Mouse (Mus musculus) neural tube, embryonic 13.5 days (tissue): ENCODE data around the gene Ypel5. TPM values are rescaled to one million over a fixed set of nuclear protein-coding genes. Genes with fewer than 3 reads are reported as not detected.

Experiments used
- ATAC-seq: fragments of 200-750 bp; cut with Nextera tagmentation; 2 replicates; pipeline ENCODE4 v1.8.0; 2017; ENCODE audit warnings: low read depth, mild to moderate bottlenecking, moderate TSS enrichment, moderate library complexity
- H3K27ac ChIP-seq: fragments of 300-500 bp; sonication (generic); replicated peaks from 2 replicates; pipeline ENCODE4 v1.5.1; 2015; ENCODE audit warnings: moderate library complexity, mild to moderate bottlenecking, inconsistent platforms
- H3K27me3 ChIP-seq: fragments of 300-500 bp; sonication (generic); 2 replicates; pipeline ENCODE4 v1.6.1; 2015; ENCODE audit warnings: mild to moderate bottlenecking, inconsistent platforms
- H3K36me3 ChIP-seq: fragments of 300-500 bp; sonication (generic); 2 replicates; pipeline ENCODE4 v1.6.1; 2015; ENCODE audit warnings: mild to moderate bottlenecking, inconsistent platforms
- H3K4me1 ChIP-seq: fragments of 300-500 bp; sonication (generic); replicated peaks from 2 replicates; pipeline ENCODE4 v1.6.1; 2015; ENCODE audit warnings: inconsistent platforms
- H3K4me2 ChIP-seq: fragments of 300-500 bp; sonication (generic); 2 replicates; pipeline ENCODE4 v1.6.1; 2015; ENCODE audit warnings: inconsistent platforms, mild to moderate bottlenecking, moderate library complexity
- H3K4me3 ChIP-seq: fragments of 300-500 bp; sonication (generic); 2 replicates; pipeline ENCODE4 v1.5.1; 2015; ENCODE audit warnings: mild to moderate bottlenecking, inconsistent platforms
- H3K9ac ChIP-seq: fragments of 300-500 bp; sonication (generic); 2 replicates; pipeline ENCODE4 v1.6.1; 2015; ENCODE audit warnings: moderate library complexity, mild to moderate bottlenecking, inconsistent platforms
- H3K9me3 ChIP-seq: fragments of 300-500 bp; sonication (generic); 2 replicates; pipeline ENCODE4 v1.6.1; 2016; ENCODE audit warnings: inconsistent platforms
- WGBS: fragments of 180-500 bp; shearing (Covaris S2); methylation state at CpG from one replicate; pipeline ENCODE4 v1.1.7; 2015; 5-methylcytosine and 5-hydroxymethylcytosine counted together
- polyA plus RNA-seq: library from polyadenylated mRNA; unstranded; fragments of >200 nt; fragmentation: Nextera tagmentation; extraction: Ambion mirVana; gene quantifications from 2 replicates; pipeline ENCODE4 v1.2.1, GENCODE M21; 2015

The Ypel5 gene
- polyA plus RNA-seq, 1 experiment from 2014 or later: 116 TPM

- H3K4me1 ChIP-seq: no peaks in the 10 kb centered on the region
- no peak for ATAC-seq
- WGBS: 76% methylated on average over 4 of the region's 4 CpGs
- H3K4me3 ChIP-seq: no peak overlapping the region
- no peaks in the 10 kb centered on the region for H3K27me3 ChIP-seq
- H3K9ac ChIP-seq: no peak overlapping the region
- no peaks in the 10 kb centered on the region for H3K9me3 ChIP-seq
- H3K4me2 ChIP-seq: no peak overlapping the region
- no peaks in the 10 kb centered on the region for H3K36me3 ChIP-seq
- no peak overlapping the region for H3K27ac ChIP-seq
Observed at GRCm38 (mm10) chr17:72820425-72820824, 15.8 kb upstream of the Ypel5 start.

- WGBS: 68% methylated on average over 1 of the region's 1 CpGs
- H3K27me3 ChIP-seq: no peaks in the 10 kb centered on the region
- no peak overlapping the region for H3K9ac ChIP-seq
- no peak overlapping the region for H3K4me3 ChIP-seq
- H3K27ac ChIP-seq: no peak overlapping the region
- no peaks in the 10 kb centered on the region for H3K9me3 ChIP-seq
- no peaks in the 10 kb centered on the region for H3K36me3 ChIP-seq
- no peak for ATAC-seq
- no peaks in the 10 kb centered on the region for H3K4me1 ChIP-seq
- no peak overlapping the region for H3K4me2 ChIP-seq
Observed at GRCm38 (mm10) chr17:72821923-72822322, 14.3 kb upstream of the Ypel5 start.

DNA sequence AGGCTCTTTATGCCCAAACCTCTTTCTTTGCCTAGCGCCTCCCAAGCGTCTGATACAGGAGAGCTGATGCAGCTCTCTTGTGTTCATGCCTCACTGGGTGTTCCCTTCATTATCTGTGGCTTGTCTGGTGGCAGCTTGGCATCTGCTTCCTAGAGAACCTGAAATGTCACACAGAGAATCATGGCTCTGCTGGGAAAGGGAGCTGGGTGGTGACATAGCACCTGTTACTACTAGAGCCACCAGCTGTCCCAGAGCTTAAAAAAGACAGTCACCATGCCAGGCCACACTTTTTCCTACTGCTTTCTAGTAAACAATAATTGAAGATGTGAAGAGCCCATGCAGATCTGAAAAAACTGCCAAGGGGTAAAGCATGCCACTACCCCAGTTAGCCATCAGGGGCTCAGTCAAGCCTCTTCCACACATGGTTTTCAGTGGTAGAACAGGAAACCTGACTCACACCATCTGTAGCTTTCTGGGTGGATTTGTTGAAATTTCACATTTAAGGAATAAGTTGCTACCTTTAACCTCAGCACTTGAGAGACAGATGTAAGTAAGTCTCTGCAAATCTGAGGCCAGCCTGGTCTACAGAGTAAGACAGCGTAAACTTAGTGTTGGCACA, 9.2 kb upstream of the Ypel5 start:
- Histone ChIP-seq H3K27ac (no peak overlapping the region), H3K36me3 (no peaks in the 10 kb centered on the region), H3K27me3 (no peaks in the 10 kb centered on the region), H3K9ac (no peak overlapping the region), H3K4me1 (no peaks in the 10 kb centered on the region), H3K9me3 (no peaks in the 10 kb centered on the region), H3K4me2 (no peak overlapping the region), H3K4me3 (no peak overlapping the region)
- 92% methylated on average over 3 of the region's 3 CpGs for WGBS
- ATAC-seq: no peak

DNA sequence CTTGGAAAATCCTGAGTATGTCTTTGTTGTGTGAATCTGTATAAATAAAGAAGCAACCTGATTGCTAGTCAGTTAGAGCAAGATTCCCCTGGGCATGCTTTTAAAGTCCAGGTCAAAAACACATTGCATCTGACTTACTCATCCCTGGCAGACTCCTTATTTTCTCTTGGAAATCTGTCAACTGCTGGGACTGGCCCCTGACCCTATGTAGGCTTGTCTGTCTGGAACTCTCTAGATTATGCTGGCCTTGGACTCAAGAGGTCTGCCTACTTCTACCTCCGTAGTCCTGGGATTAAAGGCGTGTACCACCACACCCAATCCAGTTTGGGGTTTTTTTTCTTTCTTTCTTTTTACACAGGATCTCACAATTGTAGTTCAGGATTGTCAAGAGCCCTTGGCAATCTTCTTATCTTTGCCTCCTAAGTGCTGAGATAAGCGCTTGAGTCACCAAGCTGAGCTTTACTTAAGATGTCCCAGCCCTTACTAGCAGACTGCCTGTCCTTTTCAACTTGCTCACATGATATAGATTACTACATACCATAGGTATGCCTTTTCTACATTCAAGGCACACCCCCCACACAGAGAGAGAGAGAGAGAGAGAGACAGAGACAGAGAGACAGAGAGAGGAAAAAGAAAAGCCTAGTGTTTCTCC, 8.1 kb upstream of the Ypel5 start:
- H3K27ac ChIP-seq: no peak overlapping the region
- no peak overlapping the region for H3K9ac ChIP-seq
- no peaks in the 10 kb centered on the region for H3K36me3 ChIP-seq
- no peak overlapping the region for H3K4me3 ChIP-seq
- no peaks in the 10 kb centered on the region for H3K27me3 ChIP-seq
- ATAC-seq: no peak
- WGBS: 90% methylated on average over 3 of the region's 3 CpGs
- H3K4me1 ChIP-seq: no peaks in the 10 kb centered on the region
- H3K9me3 ChIP-seq: no peaks in the 10 kb centered on the region
- no peak overlapping the region for H3K4me2 ChIP-seq

- Histone ChIP-seq H3K4me1 (no peaks in the 10 kb centered on the region), H3K9me3 (no peaks in the 10 kb centered on the region), H3K27me3 (no peaks in the 10 kb centered on the region), H3K4me2 (no peak overlapping the region), H3K9ac (no peak overlapping the region), H3K36me3 (no peaks in the 10 kb centered on the region), H3K27ac (no peak overlapping the region), H3K4me3 (no peak overlapping the region)
- WGBS: 82% methylated on average over 8 of the region's 8 CpGs
- no peak for ATAC-seq
Observed at GRCm38 (mm10) chr17:72828687-72829086, 7.6 kb upstream of the Ypel5 start.

DNA sequence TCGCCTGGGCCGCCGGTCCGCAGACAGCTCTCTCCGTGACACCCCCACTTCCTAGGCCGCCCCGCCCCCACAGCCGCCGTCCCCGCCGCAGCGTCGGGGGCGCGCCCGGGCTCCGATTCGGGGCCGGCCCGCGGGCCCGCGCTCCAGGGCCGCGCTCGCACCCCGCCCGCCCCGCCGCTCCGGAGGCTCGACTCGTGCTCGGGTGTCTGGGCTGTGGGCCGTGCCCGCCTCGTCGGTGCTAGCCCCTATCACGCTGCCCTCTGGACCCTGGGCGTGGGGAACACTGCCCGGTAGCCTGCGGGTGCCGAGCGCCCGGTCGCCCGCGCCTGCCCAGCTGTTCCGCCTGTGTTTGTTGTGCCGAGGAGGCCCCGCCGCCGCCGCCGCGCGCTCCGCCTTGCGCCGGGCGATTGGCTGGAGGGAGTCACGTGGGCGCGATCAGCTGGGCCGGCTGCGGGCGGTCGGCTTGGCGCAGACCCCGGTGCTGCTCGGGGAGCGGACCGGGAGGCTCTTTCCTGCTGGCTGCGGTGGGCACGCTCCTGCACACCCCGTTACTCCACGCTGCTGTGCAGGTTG, 973 bp downstream of the Ypel5 start:
- under 1% methylated on average over 50 of the region's 77 CpGs for WGBS
- peaks cover 21% of the 10 kb centered on the region for H3K4me1 ChIP-seq

GRCm38 (mm10) chr17:72837824-72838474, 1.7 kb downstream of the Ypel5 start:
- Histone ChIP-seq H3K9me3 (no peaks in the 10 kb centered on the region), H3K27ac (peak overlapping the region; percentile 99), H3K27me3 (no peaks in the 10 kb centered on the region), H3K4me3 (peak overlapping the region; percentile 90), H3K4me1 (peaks cover 21% of the 10 kb centered on the region), H3K9ac (peak overlapping the region; percentile 97), H3K4me2 (peak overlapping the region; percentile 64), H3K36me3 (no peaks in the 10 kb centered on the region)
- 23% methylated on average over 8 of the region's 8 CpGs for WGBS
- ATAC-seq: no peak

More for the DNA sequence above, 973 bp downstream of the Ypel5 start:
- H3K27me3 ChIP-seq: no peaks in the 10 kb centered on the region
- H3K36me3 ChIP-seq: no peaks in the 10 kb centered on the region
- H3K9ac ChIP-seq: peak overlapping the region; percentile 97
- H3K9me3 ChIP-seq: no peaks in the 10 kb centered on the region
- peak overlapping the region; percentile 64 for H3K4me2 ChIP-seq
- peak overlapping the region; percentile 90 for H3K4me3 ChIP-seq
- H3K27ac ChIP-seq: peak overlapping the region; percentile 99
- peak; percentile 52 for ATAC-seq

GRCm38 (mm10) chr17:72839000-72839399, 2.7 kb downstream of the Ypel5 start:
- Histone ChIP-seq H3K4me3 (no peak overlapping the region), H3K27ac (no peak overlapping the region), H3K9me3 (no peaks in the 10 kb centered on the region), H3K9ac (no peak overlapping the region), H3K36me3 (no peaks in the 10 kb centered on the region), H3K4me2 (no peak overlapping the region), H3K27me3 (no peaks in the 10 kb centered on the region), H3K4me1 (peaks cover 21% of the 10 kb centered on the region)
- ATAC-seq: no peak
- WGBS: 87% methylated on average over 2 of the region's 2 CpGs

DNA sequence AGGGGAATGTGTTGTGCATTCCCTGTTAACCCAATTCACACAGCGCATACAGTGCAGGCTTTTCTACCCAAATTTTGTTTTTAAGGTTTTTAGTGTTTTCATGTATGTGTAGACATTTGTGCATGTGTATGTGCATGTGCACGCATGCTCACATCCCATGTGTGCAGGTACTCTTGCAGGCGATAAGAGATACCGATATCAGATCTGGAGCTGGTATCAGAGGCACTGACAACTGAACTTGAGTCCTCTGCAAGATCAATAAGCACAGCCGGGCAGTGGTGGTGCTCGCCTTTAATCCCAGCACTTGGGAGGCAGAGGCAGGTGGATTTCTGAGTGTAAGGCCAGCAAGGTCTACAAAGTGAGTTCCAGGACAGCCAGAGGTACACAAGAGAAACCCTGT, 8.1 kb downstream of the Ypel5 start:
- no peaks in the 10 kb centered on the region for H3K27me3 ChIP-seq
- ATAC-seq: no peak
- no peak overlapping the region for H3K27ac ChIP-seq
- H3K4me2 ChIP-seq: no peak overlapping the region
- H3K9me3 ChIP-seq: no peaks in the 10 kb centered on the region
- no peak overlapping the region for H3K9ac ChIP-seq
- 0 out of 2 replicates have a peak, but pooled peaks cover 5% of the 10 kb centered on the region for H3K4me1 ChIP-seq
- peaks cover 19% of the 10 kb centered on the region for H3K36me3 ChIP-seq
- no peak overlapping the region for H3K4me3 ChIP-seq
- WGBS: 94% methylated on average over 6 of the region's 6 CpGs

DNA sequence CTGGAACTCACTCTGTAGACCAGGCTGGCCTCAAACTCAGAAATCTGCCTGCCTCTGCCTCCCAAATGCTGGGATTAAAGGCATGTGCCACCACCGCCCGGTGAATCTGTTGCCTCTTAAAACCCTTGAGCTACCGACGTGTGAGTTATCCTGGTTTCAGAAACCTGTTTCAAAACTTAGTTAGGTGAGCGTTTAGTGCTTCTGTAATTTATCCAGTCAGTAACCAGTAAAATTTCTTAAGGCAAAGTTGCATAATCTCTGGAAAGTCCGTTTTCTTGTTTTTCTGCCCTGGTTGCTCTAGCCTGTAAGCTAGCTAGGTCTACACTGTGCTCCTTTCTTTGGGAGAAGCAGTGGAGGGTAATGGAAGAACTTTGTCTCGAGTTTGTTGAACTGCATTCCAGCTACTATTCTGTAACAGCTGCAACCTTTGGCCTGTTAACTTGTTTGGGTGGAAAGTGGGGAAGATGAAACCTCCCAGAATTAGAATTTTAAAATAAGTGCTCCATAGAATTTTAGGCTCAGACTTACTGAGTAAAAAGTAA, 8.8 kb downstream of the Ypel5 start:
- no peak for ATAC-seq
- H3K9ac ChIP-seq: no peak overlapping the region
- H3K4me1 ChIP-seq: 0 out of 2 replicates have a peak, but pooled peaks cover 5% of the 10 kb centered on the region
- H3K9me3 ChIP-seq: no peaks in the 10 kb centered on the region
- H3K27ac ChIP-seq: no peak overlapping the region
- H3K4me2 ChIP-seq: no peak overlapping the region
- H3K36me3 ChIP-seq: peaks cover 24% of the 10 kb centered on the region
- H3K4me3 ChIP-seq: no peak overlapping the region
- WGBS: 90% methylated on average over 7 of the region's 7 CpGs
- no peaks in the 10 kb centered on the region for H3K27me3 ChIP-seq

GRCm38 (mm10) chr17:72845521-72845920, 9.3 kb downstream of the Ypel5 start:
- Histone ChIP-seq H3K4me1 (0 out of 2 replicates have a peak, but pooled peaks cover under 1% of the 10 kb centered on the region), H3K9ac (no peak overlapping the region), H3K27ac (no peak overlapping the region), H3K4me2 (no peak overlapping the region), H3K27me3 (no peaks in the 10 kb centered on the region), H3K36me3 (peaks cover 29% of the 10 kb centered on the region), H3K9me3 (no peaks in the 10 kb centered on the region), H3K4me3 (no peak overlapping the region)
- no peak for ATAC-seq

- no peak overlapping the region for H3K27ac ChIP-seq
- 83% methylated on average over 1 of the region's 1 CpGs for WGBS
- no peak for ATAC-seq
- H3K4me1 ChIP-seq: no peaks in the 10 kb centered on the region
- no peaks in the 10 kb centered on the region for H3K9me3 ChIP-seq
- H3K27me3 ChIP-seq: no peaks in the 10 kb centered on the region
- H3K4me2 ChIP-seq: no peak overlapping the region
- no peak overlapping the region for H3K4me3 ChIP-seq
- H3K9ac ChIP-seq: no peak overlapping the region
- peaks cover 18% of the 10 kb centered on the region for H3K36me3 ChIP-seq
Observed at GRCm38 (mm10) chr17:72855298-72855697, 19.0 kb downstream of the Ypel5 start.
